Mouse (Mus musculus) forebrain, embryonic 14.5 days (tissue): ENCODE measurements around the gene Mex3a. TPM values are rescaled to one million over a fixed set of nuclear protein-coding genes. Genes with fewer than 3 reads are reported as not detected.

Experiments used
- ATAC-seq: fragments of 200-750 bp; cut with Nextera tagmentation; 2 replicates; pipeline ENCODE4 v1.8.0; 2017; ENCODE audit warnings: mild to moderate bottlenecking, moderate library complexity
- DNase-seq: peaks from one replicate; pipeline ENCODE4 v3.0.0-alpha.2; 2015; ENCODE audit warnings: low spot score
- H3K27ac ChIP-seq: fragments of 300-500 bp; sonication (generic); 2 replicates; pipeline ENCODE4 v1.5.1; 2014; ENCODE audit warnings: low read depth, mild to moderate bottlenecking, control low read depth, low read length, moderate library complexity
- H3K27me3 ChIP-seq: fragments of 300-500 bp; sonication (generic); replicated peaks from 2 replicates; pipeline ENCODE4 v1.6.1; 2014; ENCODE audit warnings: low read length, control low read depth, mixed read lengths; ENCODE audit not compliant: control insufficient read depth, insufficient read depth
- H3K36me3 ChIP-seq: fragments of 300-500 bp; sonication (generic); 2 replicates; pipeline ENCODE4 v1.6.1; 2014; ENCODE audit warnings: low read length, control low read depth; ENCODE audit not compliant: control insufficient read depth, insufficient read depth
- H3K4me1 ChIP-seq: fragments of 300-500 bp; sonication (generic); 2 replicates; pipeline ENCODE4 v1.6.1; 2014; ENCODE audit warnings: antibody characterized with exemption, low read length, control low read depth; ENCODE audit not compliant: control insufficient read depth, insufficient read depth
- H3K4me2 ChIP-seq: fragments of 300-500 bp; sonication (generic); 2 replicates; pipeline ENCODE4 v1.6.1; 2014; ENCODE audit warnings: mild to moderate bottlenecking, control low read depth, low read length
- H3K4me3 ChIP-seq: fragments of 300-500 bp; sonication (generic); 2 replicates; pipeline ENCODE4 v1.5.1; 2014; ENCODE audit warnings: low read depth, low read length, control low read depth
- H3K9ac ChIP-seq: fragments of 300-500 bp; sonication (generic); 2 replicates; pipeline ENCODE4 v1.6.1; 2014; ENCODE audit warnings: mild to moderate bottlenecking, low read length, control low read depth, moderate library complexity
- H3K9me3 ChIP-seq: fragments of 300-500 bp; sonication (generic); replicated peaks from 2 replicates; pipeline ENCODE4 v1.6.1; 2016; ENCODE audit warnings: low read length, control low read depth, mixed read lengths; ENCODE audit not compliant: control insufficient read depth
- WGBS: fragments of 180-500 bp; shearing (Covaris S2); extraction: QIAGEN DNeasy Blood & Tissue Kit; methylation state at CpG from one replicate; pipeline ENCODE4 v1.1.7; 2014; 5-methylcytosine and 5-hydroxymethylcytosine counted together
- polyA plus RNA-seq: library from polyadenylated mRNA; unstranded; fragments of >200 nt; fragmentation: Nextera tagmentation; extraction: Ambion mirVana; gene quantifications from 2 replicates; pipeline ENCODE4 v1.2.1, GENCODE M21; 2014

Mex3a gene
- 48.8 and 50.1 TPM in 2 replicates for polyA plus RNA-seq

GRCm38 (mm10) chr3:88532299-88532674 is at the start of gene Mex3a:
Mex3a (plus strand) TSS chr3:88532395.
- H3K27ac ChIP-seq, result peak within 1 kb of the TSS; percentile 99
- H3K4me2 ChIP-seq, result peak within 1 kb of the TSS; percentile 92
- H3K27me3 ChIP-seq, result no peaks in the 10 kb centered on the region
- peaks cover 54% of the 10 kb centered on the region for H3K4me1 ChIP-seq
- no peak for DNase-seq
- WGBS, result 1% methylated on average over 15 of the region's 31 CpGs
- peak within 1 kb of the TSS; percentile 100 for H3K9ac ChIP-seq
- no peak for ATAC-seq
- peaks cover 33% of the 10 kb centered on the region for H3K36me3 ChIP-seq
- H3K4me3 ChIP-seq, result peak within 1 kb of the TSS; percentile 86
- no peaks in the 10 kb centered on the region for H3K9me3 ChIP-seq

GRCm38 (mm10) chr3:88483141-88483540 is 49.1 kb upstream of the Mex3a start:
- Histone ChIP-seq H3K9ac (no peak overlapping the region), H3K9me3 (no peaks in the 10 kb centered on the region)
- 86% methylated on average over 8 of the region's 8 CpGs for WGBS

GRCm38 (mm10) chr3:88483621-88484020 is 48.6 kb upstream of the Mex3a start:
- 0 out of 2 replicates have a peak, but pooled peaks cover 3% of the 10 kb centered on the region for H3K4me1 ChIP-seq
- no peak overlapping the region for H3K4me2 ChIP-seq
- WGBS, result 11% methylated on average over 5 of the region's 5 CpGs
- no peak overlapping the region for H3K4me3 ChIP-seq
- no peaks in the 10 kb centered on the region for H3K36me3 ChIP-seq
- no peaks in the 10 kb centered on the region for H3K9me3 ChIP-seq
- H3K27ac ChIP-seq, result no peak overlapping the region
- ATAC-seq (peak; percentile 73), DNase-seq (peak; percentile 85)
- H3K9ac ChIP-seq, result no peak overlapping the region
- H3K27me3 ChIP-seq, result peaks cover 26% of the 10 kb centered on the region

More at GRCm38 (mm10) chr3:88483141-88483540, 49.1 kb upstream of the Mex3a start:
- DNase-seq, result no peak
- Histone ChIP-seq H3K4me2 (no peak overlapping the region), H3K4me1 (0 out of 2 replicates have a peak, but pooled peaks cover 3% of the 10 kb centered on the region), H3K36me3 (no peaks in the 10 kb centered on the region), H3K27me3 (peaks cover 26% of the 10 kb centered on the region), H3K27ac (no peak overlapping the region), H3K4me3 (no peak overlapping the region)
- ATAC-seq, result peak; percentile 21; the same call in 1 of the 2 replicates

- Histone ChIP-seq H3K36me3 (no peaks in the 10 kb centered on the region), H3K9me3 (no peaks in the 10 kb centered on the region), H3K27ac (no peak overlapping the region), H3K4me2 (peak overlapping the region; percentile 39), H3K4me3 (peak overlapping the region; percentile 6), H3K9ac (peak overlapping the region; percentile 43), H3K4me1 (0 out of 2 replicates have a peak, but pooled peaks cover 3% of the 10 kb centered on the region), H3K27me3 (peaks cover 26% of the 10 kb centered on the region)
- WGBS, result 10% methylated on average over 39 of the region's 39 CpGs
- DNase-seq, result peak; percentile 33
- ATAC-seq, result no peak
Observed at GRCm38 (mm10) chr3:88484597-88485316, 47.4 kb upstream of the Mex3a start.

GRCm38 (mm10) chr3:88486043-88486442 is 46.2 kb upstream of the Mex3a start:
- peaks cover 26% of the 10 kb centered on the region for H3K27me3 ChIP-seq

GRCm38 (mm10) chr3:88486887-88487286 is 45.3 kb upstream of the Mex3a start:
- no peak overlapping the region for H3K9ac ChIP-seq
- 80% methylated on average over 4 of the region's 4 CpGs for WGBS
- H3K27ac ChIP-seq, result no peak overlapping the region
- H3K27me3 ChIP-seq, result peaks cover 26% of the 10 kb centered on the region
- 0 out of 2 replicates have a peak, but pooled peaks cover 3% of the 10 kb centered on the region for H3K4me1 ChIP-seq
- ATAC-seq (no peak), DNase-seq (no peak)
- no peak overlapping the region for H3K4me3 ChIP-seq
- H3K9me3 ChIP-seq, result no peaks in the 10 kb centered on the region
- no peak overlapping the region for H3K4me2 ChIP-seq
- no peaks in the 10 kb centered on the region for H3K36me3 ChIP-seq

More at GRCm38 (mm10) chr3:88486043-88486442, 46.2 kb upstream of the Mex3a start:
- DNase-seq (no peak), ATAC-seq (no peak)
- 0 out of 2 replicates have a peak, but pooled peaks cover 3% of the 10 kb centered on the region for H3K4me1 ChIP-seq
- no peaks in the 10 kb centered on the region for H3K9me3 ChIP-seq
- WGBS, result 65% methylated on average over 5 of the region's 5 CpGs
- H3K9ac ChIP-seq, result no peak overlapping the region
- no peaks in the 10 kb centered on the region for H3K36me3 ChIP-seq
- H3K4me2 ChIP-seq, result no peak overlapping the region
- no peak overlapping the region for H3K27ac ChIP-seq
- H3K4me3 ChIP-seq, result no peak overlapping the region

DNA sequence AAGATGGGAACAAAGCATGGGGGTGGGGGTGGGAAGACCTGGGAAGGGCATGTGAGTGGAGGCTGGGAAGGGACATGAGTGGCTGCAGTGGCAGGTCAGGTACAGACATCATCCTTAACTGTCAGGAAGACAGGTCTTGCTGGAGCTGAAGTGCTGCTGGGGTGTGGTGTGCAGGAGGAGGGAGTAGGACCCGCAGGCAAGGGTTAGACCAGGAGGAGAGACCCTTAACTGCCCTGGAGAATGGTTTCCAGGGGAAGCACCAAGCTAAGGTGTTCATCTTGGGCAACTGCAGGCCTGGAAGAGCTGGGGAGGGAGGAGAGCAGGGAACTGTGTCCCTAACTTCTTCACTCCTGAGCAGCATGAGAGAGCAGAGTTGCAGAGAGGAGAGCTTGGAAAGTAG is 44.8 kb upstream of the Mex3a start:
- no peak overlapping the region for H3K27ac ChIP-seq
- WGBS, result 56% methylated on average over 1 of the region's 1 CpGs
- no peaks in the 10 kb centered on the region for H3K9me3 ChIP-seq
- no peak overlapping the region for H3K4me2 ChIP-seq
- no peaks in the 10 kb centered on the region for H3K36me3 ChIP-seq
- DNase-seq (no peak), ATAC-seq (no peak)
- no peak overlapping the region for H3K9ac ChIP-seq
- no peak overlapping the region for H3K4me3 ChIP-seq
- peaks cover 26% of the 10 kb centered on the region for H3K27me3 ChIP-seq
- peaks cover 5% of the 10 kb centered on the region; the same call in 1 of the 2 replicates for H3K4me1 ChIP-seq

DNA sequence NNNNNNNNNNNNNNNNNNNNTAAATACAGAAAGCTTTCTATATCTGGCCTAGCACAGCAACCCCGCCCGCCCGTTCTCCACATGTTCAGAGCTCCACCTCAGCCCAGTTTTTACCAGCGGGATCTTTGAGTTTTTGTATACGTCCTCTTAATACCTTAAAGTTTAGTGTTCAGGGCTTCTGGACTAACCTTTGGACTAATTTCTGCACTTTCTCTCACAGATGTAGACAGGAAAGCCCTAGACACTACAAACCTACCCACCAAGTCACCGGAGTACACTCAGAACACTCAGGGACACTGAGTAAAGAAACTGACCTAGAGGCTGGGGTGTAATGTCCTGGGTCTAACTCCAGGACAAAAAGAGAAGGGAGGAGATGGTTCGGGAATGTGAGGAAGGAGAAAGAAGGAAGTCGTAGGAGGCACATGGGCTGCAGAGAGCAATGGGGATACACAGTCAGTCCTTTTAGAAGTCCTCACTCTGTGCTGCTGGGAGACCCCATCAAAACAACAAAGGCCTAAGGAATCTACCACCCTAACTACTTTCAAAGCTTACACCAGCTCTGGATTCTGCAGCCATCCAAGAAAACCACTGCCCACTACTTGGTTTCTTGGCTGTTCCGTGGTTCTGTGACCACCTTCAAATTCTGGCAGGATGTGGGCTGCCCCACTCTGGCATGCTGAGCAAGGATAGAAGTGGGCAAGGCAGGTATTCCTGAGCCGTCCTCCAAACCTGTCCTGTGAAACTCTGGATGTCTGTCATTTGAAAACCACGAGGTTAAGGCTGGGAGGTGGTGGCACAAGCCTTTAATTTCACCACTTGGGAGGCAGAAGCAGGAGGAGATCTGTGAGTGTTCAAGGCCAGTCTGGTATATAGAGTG is 38.3 kb upstream of the Mex3a start:
- WGBS, result 81% methylated on average over 11 of the region's 11 CpGs
- H3K9me3 ChIP-seq, result no peaks in the 10 kb centered on the region
- no peak overlapping the region for H3K4me2 ChIP-seq
- H3K9ac ChIP-seq, result no peak overlapping the region
- no peaks in the 10 kb centered on the region for H3K36me3 ChIP-seq
- H3K4me3 ChIP-seq, result no peak overlapping the region
- ATAC-seq (no peak), DNase-seq (no peak)
- peaks cover 11% of the 10 kb centered on the region for H3K4me1 ChIP-seq
- H3K27ac ChIP-seq, result no peak overlapping the region
- H3K27me3 ChIP-seq, result no peaks in the 10 kb centered on the region
